Mouse (Mus musculus): ENCODE data around the gene Ak9.

DNA sequence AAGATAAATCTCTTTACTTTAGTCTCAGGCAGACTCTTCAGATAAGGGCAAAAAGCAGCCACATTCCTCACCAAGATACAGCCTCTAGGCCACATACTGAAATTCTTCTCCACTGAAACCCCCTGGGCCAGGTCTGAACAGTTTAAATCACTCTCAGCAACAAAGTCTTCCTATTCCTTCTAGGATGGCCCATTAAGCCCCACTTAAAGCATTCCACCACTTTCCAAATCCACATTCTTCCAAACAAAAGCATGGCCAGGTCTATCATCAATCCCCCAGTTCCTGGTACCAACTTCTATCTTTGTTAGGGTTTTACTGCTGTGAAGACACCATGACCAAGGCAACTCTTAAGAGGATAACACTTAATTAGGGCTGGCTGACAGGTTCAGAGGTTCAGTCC is 168.8 kb downstream of the Ak9 start:
- no peak for TF ChIP-seq CEBPB (IDR thresholded peaks at IDR 0.05; ENCODE audit: low read depth)
- no peak for TF ChIP-seq CTCF (IDR thresholded peaks at IDR 0.05; ENCODE audit: control insufficient read depth, insufficient read depth, insufficient read length)
- TF ChIP-seq MYOD1 (IDR thresholded peaks at IDR 0.05; ENCODE audit: control insufficient read depth, insufficient read length, low read depth): no peak
- no peak for TF ChIP-seq MAX (IDR thresholded peaks at IDR 0.05)
- no peak for TF ChIP-seq MYOG (IDR thresholded peaks at IDR 0.05; ENCODE audit: control insufficient read depth, extremely low read depth, insufficient read length)
- TF ChIP-seq USF1 (IDR thresholded peaks at IDR 0.05; ENCODE audit: low read depth): no peak

Measured in C2C12 (cell line).